Mouse (Mus musculus): ENCODE results near the gene Gm45785. TPM values are rescaled to one million over a fixed set of nuclear protein-coding genes. Genes with fewer than 3 reads are reported as not detected.

Gm45785 gene
- polyA plus RNA-seq, 2 experiments = not detected

DNA sequence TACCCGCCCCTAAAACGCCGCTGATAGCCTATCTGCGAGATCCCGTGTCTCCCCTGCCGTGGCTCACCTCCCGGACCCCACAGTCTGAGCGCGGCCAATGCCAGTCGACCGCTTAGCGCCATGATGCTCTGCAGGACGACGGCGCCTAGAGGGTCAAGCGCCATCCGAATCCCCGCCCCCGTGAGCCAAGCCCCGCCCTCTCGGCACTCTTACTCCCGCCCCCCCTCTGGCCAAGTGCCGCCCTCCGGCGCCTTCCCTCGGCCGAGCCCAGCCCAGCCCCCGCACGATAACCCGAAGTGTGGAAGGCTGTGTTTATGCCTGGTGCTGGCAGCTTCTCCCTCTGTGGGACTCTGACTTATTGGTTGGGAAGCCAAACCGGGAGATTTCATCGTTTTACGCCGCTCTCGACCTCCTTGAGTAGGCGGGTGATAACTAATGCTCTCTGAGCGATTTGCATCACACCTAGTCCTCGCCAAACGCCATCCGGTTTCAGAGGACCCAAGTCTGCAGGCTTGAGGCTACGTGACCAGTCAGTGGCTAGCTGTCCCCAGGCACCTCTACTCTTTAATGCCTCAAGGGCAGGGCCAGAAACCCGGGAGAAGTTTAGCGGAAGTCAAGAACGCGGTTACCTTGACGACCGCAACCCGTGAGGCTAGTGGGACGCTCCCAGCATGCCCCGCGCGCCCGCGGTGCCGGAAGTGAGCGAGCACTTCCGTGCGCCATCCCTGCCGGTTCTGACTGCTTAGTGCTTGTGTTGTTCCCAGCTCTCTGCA, 25.8 kb upstream of the Gm45785 start, which contains the start of the genes Psmd13 and Sirt3:
TSS of gene Psmd13 (plus strand) at position 273 of the 773 bp plus-strand sequence.
TSS of gene Sirt3 (minus strand) at position 614 of the 773 bp plus-strand sequence.
- Histone ChIP-seq H3K9ac (ENCODE audit: low read depth, low read length, severe bottlenecking) (peak within 1 kb of the TSS; percentile 69), H3K4me2 (replicated peaks; ENCODE audit: low read depth, low read length, severe bottlenecking) (peak within 1 kb of the TSS; percentile 49), H3K27ac (replicated peaks; ENCODE audit: low read depth, low read length) (peak within 1 kb of the TSS; percentile 58), H3K27me3 (ENCODE audit: control insufficient read depth, insufficient read depth, low read length) (no peaks in the 10 kb centered on the region), H3K4me3 (replicated peaks; ENCODE audit: low read length) (peak within 1 kb of the TSS; percentile 72), H3K9me3 (ENCODE audit: control insufficient read depth, low read length) (no peaks in the 10 kb centered on the region), H3K36me3 (ENCODE audit: control insufficient read depth, insufficient read depth, low read length) (peaks cover 29% of the 10 kb centered on the region), H3K4me1 (ENCODE audit: control insufficient read depth, insufficient read depth, low read length) (peaks cover 7% of the 10 kb centered on the region)
- peak; percentile 51; the same call in 1 of the 2 replicates for TF ChIP-seq POLR2A (IDR thresholded peaks at IDR 0.05; ENCODE audit: borderline replicate concordance, extremely low read depth, insufficient read depth, insufficient read length)
- DNase-seq (ENCODE audit: low spot score) (peak; percentile 96), ATAC-seq (ENCODE audit: low FRiP score, low read depth) (peak; percentile 96)
- under 1% methylated on average over 58 of the region's 59 CpGs for WGBS

DNA sequence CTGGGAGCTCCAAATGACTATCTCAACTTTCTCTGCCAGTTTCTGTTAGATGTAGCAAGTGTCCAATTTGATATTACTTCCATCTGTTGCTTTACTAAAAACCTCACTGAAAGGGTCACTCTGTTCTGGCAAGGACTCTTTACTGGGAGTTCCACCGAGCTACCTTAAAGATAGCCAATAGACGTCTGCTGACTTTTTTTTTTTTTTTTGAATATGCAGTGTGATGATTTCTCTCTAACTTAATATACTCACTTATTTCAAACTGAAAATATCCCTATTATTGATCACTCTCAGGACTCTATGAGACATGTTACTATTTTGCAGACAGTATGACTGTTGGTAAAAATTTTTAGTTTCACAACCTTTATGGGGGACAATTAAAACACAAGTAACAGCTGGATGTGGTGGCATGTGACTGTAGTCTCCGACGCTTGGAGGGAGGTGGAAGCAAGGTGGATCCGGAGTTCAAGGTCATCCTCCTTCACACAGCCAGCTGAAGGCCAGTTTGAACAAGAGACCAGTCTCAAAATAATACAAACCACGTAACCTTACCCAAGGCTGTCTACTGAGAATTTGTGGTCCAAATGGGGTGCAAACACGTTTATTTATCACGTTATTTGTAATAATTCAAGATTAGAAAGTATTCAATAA, 24.9 kb upstream of the Gm45785 start:
- Histone ChIP-seq H3K27ac (replicated peaks; ENCODE audit: low read depth, low read length) (no peak overlapping the region), H3K36me3 (ENCODE audit: control insufficient read depth, insufficient read depth, low read length) (peaks cover 30% of the 10 kb centered on the region), H3K27me3 (ENCODE audit: control insufficient read depth, insufficient read depth, low read length) (no peaks in the 10 kb centered on the region), H3K4me3 (replicated peaks; ENCODE audit: low read length) (peak overlapping the region; percentile 72), H3K4me1 (ENCODE audit: control insufficient read depth, insufficient read depth, low read length) (peaks cover 7% of the 10 kb centered on the region), H3K9ac (ENCODE audit: low read depth, low read length, severe bottlenecking) (peak overlapping the region; percentile 69), H3K4me2 (replicated peaks; ENCODE audit: low read depth, low read length, severe bottlenecking) (peak overlapping the region; percentile 49), H3K9me3 (ENCODE audit: control insufficient read depth, low read length) (no peaks in the 10 kb centered on the region)
- WGBS = 15% methylated on average over 8 of the region's 8 CpGs
- no peak for TF ChIP-seq POLR2A (IDR thresholded peaks at IDR 0.05; ENCODE audit: borderline replicate concordance, extremely low read depth, insufficient read depth, insufficient read length)
- ATAC-seq (ENCODE audit: low FRiP score, low read depth) = no peak
- no peak for DNase-seq (ENCODE audit: low spot score)

DNA sequence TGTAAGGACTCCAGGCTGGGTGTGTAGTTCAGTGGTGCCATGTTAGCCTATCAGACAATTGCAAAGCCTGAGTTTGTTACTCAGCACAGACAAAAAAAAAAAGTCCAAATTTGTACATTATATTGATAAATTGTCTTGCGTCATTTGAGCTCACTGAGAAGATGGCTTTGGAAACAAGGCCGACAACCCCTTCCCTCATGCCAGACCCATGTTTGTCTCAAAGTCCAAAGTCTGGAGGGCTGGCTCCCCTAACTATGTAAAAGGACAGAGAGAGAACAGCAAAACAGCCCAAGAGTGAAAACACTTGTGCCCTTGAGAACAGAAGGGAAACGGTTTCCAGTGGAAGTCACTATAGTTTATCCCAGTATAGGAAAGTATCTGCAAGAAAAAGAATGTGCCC, 24.3 kb upstream of the Gm45785 start:
- 0 out of 2 replicates have a peak overlapping the region, but pooled peaks have one; percentile 49 for H3K4me2 ChIP-seq (replicated peaks; ENCODE audit: low read depth, low read length, severe bottlenecking)
- ATAC-seq (ENCODE audit: low FRiP score, low read depth) (no peak), DNase-seq (ENCODE audit: low spot score) (no peak)
- 85% methylated on average over 3 of the region's 3 CpGs for WGBS
- H3K27ac ChIP-seq (replicated peaks; ENCODE audit: low read depth, low read length) = no peak overlapping the region
- no peak for TF ChIP-seq POLR2A (IDR thresholded peaks at IDR 0.05; ENCODE audit: borderline replicate concordance, extremely low read depth, insufficient read depth, insufficient read length)
- H3K4me3 ChIP-seq (replicated peaks; ENCODE audit: low read length) = no peak overlapping the region
- H3K9ac ChIP-seq (ENCODE audit: low read depth, low read length, severe bottlenecking) = no peak overlapping the region
- H3K36me3 ChIP-seq (ENCODE audit: control insufficient read depth, insufficient read depth, low read length) = peaks cover 29% of the 10 kb centered on the region
- H3K9me3 ChIP-seq (ENCODE audit: control insufficient read depth, low read length) = no peaks in the 10 kb centered on the region
- H3K27me3 ChIP-seq (ENCODE audit: control insufficient read depth, insufficient read depth, low read length) = no peaks in the 10 kb centered on the region
- peaks cover 7% of the 10 kb centered on the region for H3K4me1 ChIP-seq (ENCODE audit: control insufficient read depth, insufficient read depth, low read length)

DNA sequence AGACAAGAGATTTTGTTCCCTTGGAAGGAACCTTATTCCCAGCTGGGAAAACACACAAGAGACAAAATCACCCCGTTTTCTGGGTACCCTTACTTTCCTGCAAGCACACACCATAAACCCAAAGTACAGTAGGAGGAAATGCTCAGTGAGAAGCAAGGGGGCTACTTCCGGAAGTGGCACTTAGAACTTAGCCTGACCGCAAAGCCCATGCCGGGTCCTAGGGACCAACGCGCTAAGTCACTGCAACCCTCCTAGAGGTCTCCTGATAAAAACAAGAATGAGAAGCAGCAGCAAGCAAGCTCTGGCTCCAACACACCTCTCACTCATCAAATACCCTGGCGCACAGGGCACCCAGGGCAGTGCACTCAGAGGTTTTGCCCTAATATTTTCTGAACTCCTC, 23.2 kb upstream of the Gm45785 start:
- Histone ChIP-seq H3K9ac (ENCODE audit: low read depth, low read length, severe bottlenecking) (no peak overlapping the region), H3K27ac (replicated peaks; ENCODE audit: low read depth, low read length) (no peak overlapping the region), H3K4me3 (replicated peaks; ENCODE audit: low read length) (no peak overlapping the region), H3K4me2 (replicated peaks; ENCODE audit: low read depth, low read length, severe bottlenecking) (no peak overlapping the region), H3K4me1 (ENCODE audit: control insufficient read depth, insufficient read depth, low read length) (peaks cover 7% of the 10 kb centered on the region), H3K36me3 (ENCODE audit: control insufficient read depth, insufficient read depth, low read length) (peaks cover 31% of the 10 kb centered on the region), H3K9me3 (ENCODE audit: control insufficient read depth, low read length) (no peaks in the 10 kb centered on the region), H3K27me3 (ENCODE audit: control insufficient read depth, insufficient read depth, low read length) (no peaks in the 10 kb centered on the region)
- DNase-seq (ENCODE audit: low spot score) (no peak), ATAC-seq (ENCODE audit: low FRiP score, low read depth) (no peak)
- WGBS = 88% methylated on average over 7 of the region's 7 CpGs
- TF ChIP-seq POLR2A (IDR thresholded peaks at IDR 0.05; ENCODE audit: borderline replicate concordance, extremely low read depth, insufficient read depth, insufficient read length) = no peak

DNA sequence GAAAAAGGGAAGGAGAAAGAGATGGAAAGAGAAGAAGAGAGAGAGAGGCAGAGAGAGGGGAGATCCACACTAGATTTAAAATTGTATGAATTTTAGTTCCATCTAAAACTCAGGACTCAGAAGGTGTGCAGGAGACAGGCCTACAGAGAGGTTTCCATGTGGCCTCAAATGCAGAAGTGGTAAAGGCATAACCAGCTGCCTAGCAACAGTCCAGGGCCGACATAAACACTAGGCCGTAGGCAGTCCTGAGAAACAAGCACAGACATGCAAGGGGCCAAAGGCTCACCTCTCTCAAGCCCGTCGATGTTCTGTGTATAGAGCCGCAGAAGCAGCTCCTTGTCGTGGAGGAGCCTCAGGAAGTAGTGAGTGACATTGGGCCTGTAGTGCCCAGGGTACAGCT, 21.2 kb upstream of the Gm45785 start:
- WGBS = 80% methylated on average over 6 of the region's 6 CpGs
- DNase-seq (ENCODE audit: low spot score) (no peak), ATAC-seq (ENCODE audit: low FRiP score, low read depth) (no peak)
- Histone ChIP-seq H3K4me1 (ENCODE audit: control insufficient read depth, insufficient read depth, low read length) (0 out of 2 replicates have a peak, but pooled peaks cover 3% of the 10 kb centered on the region), H3K4me2 (replicated peaks; ENCODE audit: low read depth, low read length, severe bottlenecking) (no peak overlapping the region), H3K27me3 (ENCODE audit: control insufficient read depth, insufficient read depth, low read length) (no peaks in the 10 kb centered on the region), H3K9me3 (ENCODE audit: control insufficient read depth, low read length) (no peaks in the 10 kb centered on the region), H3K9ac (ENCODE audit: low read depth, low read length, severe bottlenecking) (no peak overlapping the region), H3K36me3 (ENCODE audit: control insufficient read depth, insufficient read depth, low read length) (peaks cover 33% of the 10 kb centered on the region), H3K27ac (replicated peaks; ENCODE audit: low read depth, low read length) (no peak overlapping the region), H3K4me3 (replicated peaks; ENCODE audit: low read length) (no peak overlapping the region)
- TF ChIP-seq POLR2A (IDR thresholded peaks at IDR 0.05; ENCODE audit: borderline replicate concordance, extremely low read depth, insufficient read depth, insufficient read length) = no peak

Measured in limb, embryonic 14.5 days (tissue).